Mouse (Mus musculus): ENCODE measurements around the gene Alcam. TPM values are rescaled to one million over a fixed set of nuclear protein-coding genes. Genes with fewer than 3 reads are reported as not detected.

The Alcam gene
- 28.1 to 41.1 TPM (median 35.0 TPM) in 4 replicates for total RNA-seq (2023)

GRCm38 (mm10) chr16:52453971-52454514, at the start of gene Alcam:
TSS of gene Alcam (minus strand) at chr16:52454074.

